Mouse (Mus musculus): ENCODE data around the gene Pde4d.

The Pde4d gene

GRCm38 (mm10) chr13:109175852-109176621 lies 726.3 kb downstream of the Pde4d start:
- DNase-seq (ENCODE audit: low spot score) = no peak

DNA sequence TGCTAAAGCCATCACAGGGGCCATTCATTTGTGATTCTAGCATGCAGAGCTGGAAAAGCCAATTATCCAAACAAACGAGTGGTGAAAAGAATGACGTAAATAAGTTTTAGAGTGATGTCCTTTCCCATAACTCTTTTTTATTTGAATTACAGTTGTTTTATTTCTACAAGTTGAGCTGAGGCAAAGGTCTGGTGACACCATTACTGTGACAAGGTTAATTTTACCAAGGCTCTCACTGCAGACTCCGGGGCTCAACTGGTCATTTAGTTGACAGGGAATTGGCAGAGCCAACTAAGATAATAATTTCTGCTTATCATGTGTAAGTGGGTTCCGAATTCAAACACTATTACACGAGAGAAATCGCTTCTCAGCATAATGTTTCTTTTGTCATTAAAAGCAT lies 731.6 kb downstream of the Pde4d start:
- DNase-seq (ENCODE audit: low spot score) = no peak

- no peak for DNase-seq (ENCODE audit: low spot score)
These were observed 740.9 kb downstream of the Pde4d start for GRCm38 (mm10) chr13:109190652-109191051.

GRCm38 (mm10) chr13:109191176-109191575 lies 741.4 kb downstream of the Pde4d start:
- no peak for DNase-seq (ENCODE audit: low spot score)

DNA sequence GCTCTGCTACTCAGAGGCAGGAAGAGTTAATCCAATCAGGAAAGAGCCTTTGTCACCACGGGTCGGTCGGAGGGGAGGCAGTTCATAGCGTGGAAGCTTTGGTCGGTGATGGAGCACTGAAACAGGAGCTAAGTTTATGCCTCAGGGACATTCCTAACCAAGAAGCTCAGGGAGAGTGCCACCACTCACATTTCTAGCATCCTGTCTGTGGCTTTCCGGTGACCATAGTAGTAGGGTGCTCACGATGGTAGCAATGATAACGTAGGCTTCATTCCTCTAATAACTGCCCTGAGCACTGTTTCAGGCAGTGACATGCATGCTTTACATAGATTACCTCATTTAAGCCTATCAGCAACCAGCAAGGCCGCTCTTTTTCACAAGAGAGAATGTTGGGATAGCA lies 755.8 kb downstream of the Pde4d start:
- no peak for DNase-seq (ENCODE audit: low spot score)

DNA sequence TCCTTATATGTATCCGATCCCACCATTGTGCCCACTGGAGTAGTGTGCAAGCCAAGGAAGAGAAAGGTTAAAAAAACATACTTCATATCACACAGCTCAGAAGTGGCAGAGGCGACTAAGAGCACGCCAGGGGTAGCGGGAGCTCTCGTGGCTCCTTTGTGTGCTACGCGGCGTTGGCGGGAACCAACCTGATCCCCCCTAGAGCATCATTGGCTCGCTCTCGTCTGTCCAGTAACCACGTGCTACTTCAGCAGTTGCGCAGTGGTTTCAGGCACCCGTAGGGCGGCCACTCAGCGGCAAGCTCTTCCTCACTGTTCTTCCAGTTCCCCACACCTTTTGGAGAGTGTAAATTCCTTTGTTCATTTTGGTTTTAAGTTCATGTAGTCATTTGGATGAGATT lies 758.9 kb downstream of the Pde4d start:
- DNase-seq (ENCODE audit: low spot score) = no peak

GRCm38 (mm10) chr13:109209413-109209812 lies 759.7 kb downstream of the Pde4d start:
- DNase-seq (ENCODE audit: low spot score) = no peak

GRCm38 (mm10) chr13:109210403-109210802 lies 760.7 kb downstream of the Pde4d start:
- DNase-seq (ENCODE audit: low spot score) = peak; percentile 24

GRCm38 (mm10) chr13:109211471-109211870 lies 761.7 kb downstream of the Pde4d start:
- DNase-seq (ENCODE audit: low spot score) = no peak

- DNase-seq (ENCODE audit: low spot score) = no peak
These were observed 762.3 kb downstream of the Pde4d start for GRCm38 (mm10) chr13:109211941-109212487.

DNA sequence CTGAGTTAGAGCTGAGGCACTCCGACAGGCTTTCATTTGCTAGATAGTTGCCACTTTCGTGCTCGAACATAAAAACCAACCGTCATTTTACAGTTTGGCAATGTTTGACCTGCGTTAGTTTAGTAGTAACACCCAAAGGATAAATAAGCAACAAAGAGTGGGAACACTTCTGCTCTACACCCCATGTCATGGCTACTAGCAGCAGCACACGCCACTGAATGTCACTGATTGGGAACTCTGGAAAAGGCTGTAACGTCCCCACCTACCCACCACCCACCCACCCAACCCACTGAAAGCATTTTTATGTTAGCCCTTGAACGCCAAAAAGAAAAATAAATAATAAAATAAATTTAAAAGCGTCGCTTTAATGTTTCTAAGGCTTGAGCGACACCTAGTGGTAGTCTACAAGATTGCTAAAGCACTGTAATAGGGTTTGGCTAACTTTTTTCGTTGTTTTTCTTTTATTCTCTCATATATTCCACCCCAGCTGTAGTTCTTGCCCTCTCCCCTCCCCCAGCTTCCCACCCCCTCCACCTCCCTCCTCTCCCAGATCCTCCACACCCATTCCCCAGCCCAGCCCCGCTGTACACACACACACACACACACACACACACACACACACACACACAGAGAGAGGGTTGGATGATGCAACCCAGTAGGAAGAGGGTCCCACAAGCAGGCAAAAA lies 763.2 kb downstream of the Pde4d start:
- no peak for DNase-seq (ENCODE audit: low spot score)

GRCm38 (mm10) chr13:109219019-109219725 lies 769.4 kb downstream of the Pde4d start:
- DNase-seq (ENCODE audit: low spot score) = no peak

DNA sequence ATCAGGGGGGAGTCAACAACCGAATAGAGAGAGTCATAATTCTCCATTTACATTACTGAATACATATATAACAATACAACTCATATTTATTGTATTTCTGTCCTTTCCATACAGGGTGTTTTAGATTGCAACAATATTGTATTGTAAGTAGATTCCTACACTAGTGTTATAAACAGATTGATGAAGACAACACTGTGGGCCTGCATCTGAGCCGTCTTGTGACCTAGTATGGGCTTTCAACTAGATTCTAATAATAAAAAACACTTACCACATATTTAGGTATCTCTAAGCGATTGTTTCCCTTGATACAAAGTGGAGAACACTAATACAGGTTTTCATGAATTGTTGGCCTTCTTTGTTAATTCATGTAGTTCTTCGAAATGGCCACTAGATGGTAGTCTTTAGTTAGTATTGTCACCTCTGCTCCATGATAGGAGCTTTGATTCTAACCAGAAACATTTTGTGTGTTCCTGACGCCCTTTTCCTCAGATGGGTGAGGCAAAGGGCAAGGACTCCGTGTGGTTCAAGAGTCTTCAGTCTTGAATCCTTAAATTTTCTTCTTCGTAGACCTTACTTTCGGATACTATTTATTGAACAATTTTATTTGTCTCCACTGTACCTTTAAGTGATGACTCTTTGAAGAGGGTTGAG lies 779.3 kb downstream of the Pde4d start:
- DNase-seq (ENCODE audit: low spot score) = no peak

DNA sequence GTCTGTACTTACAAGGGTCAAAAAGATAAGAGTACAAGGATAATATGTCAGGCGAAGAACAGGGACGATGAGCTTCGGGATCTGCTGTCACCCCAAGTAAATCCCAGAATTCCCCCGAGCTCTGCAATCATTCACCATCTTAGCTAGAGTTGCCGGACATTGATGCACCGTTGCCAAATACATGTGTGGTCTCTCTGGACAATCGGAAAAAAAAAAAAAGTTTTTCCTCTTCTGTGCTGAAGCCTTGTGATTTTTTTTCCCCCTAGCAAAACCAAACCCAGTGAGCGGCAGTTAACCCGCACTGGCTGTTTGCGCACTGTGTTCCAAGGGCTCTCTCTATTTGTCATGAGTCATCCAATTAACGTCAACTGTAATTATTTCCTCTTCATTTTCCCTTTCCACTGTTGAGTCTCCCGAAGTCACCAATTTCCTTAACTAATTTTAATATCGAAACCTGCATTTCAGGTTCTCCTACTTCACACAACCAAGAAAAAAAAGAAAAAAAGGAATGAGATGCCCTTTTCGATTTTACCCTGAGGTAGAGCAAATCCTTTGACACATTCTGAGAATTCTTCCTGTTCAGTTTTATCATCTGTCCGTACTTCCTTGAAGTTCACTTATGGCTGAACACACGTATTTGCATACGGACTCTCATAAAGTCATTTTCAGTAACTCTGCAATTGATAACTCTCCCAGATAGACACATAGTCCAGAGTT lies 780.0 kb downstream of the Pde4d start:
- DNase-seq (ENCODE audit: low spot score) = no peak

DNA sequence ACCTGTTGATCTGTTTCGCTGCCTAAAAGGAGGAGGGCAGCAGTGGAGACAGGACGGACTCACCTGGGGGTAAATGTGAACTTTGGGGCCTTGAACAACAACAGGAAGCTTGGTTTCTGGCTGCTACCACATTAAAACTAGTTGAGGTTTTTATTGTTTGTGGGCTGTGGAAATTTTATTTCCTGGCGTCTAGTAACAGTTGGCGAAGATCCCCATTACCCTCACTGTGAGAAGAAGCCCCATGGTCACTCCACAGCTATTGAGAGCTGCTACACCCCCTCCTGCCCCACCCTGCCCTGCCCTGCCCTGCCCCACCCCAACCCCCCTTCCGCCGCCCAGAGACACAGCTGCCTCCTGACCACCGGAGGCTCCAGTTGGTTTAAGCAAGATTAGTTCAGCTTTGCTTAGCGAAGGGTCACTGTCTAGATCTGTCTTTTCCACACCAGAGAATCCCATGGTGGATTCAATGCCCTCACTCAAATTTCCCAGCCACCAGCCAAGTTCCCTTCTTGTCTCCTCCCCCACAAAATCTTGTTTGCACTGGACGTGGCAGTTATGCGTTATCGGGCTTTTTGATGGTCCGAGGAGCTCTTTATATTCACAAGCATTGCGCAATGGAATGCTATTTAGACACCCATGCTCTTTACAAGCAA lies 780.7 kb downstream of the Pde4d start:
- DNase-seq (ENCODE audit: low spot score) = no peak

GRCm38 (mm10) chr13:109231848-109232460 lies 782.2 kb downstream of the Pde4d start:
- no peak for DNase-seq (ENCODE audit: low spot score)

DNA sequence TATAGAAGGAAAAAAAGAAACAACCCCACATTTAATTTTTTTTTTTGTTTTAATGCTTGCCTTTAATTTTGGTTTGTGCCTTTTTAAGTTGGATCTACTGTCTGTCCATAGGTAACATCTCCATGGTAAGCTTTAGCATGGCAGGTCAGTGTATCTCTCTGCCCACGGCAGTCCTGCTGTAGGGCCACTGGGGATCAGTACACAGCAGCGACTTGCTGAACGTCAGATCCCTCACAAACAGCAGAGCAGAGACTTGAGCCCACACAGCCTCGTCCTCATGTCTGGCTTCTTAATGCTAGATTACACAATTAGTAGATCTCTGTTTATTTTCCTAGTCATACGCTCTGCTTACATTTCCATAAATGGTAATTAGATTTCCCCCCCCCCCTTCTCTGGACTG lies 782.8 kb downstream of the Pde4d start:
- no peak for DNase-seq (ENCODE audit: low spot score)

- DNase-seq (ENCODE audit: low spot score) = no peak
These were observed 784.3 kb downstream of the Pde4d start for GRCm38 (mm10) chr13:109233911-109234613.

GRCm38 (mm10) chr13:109236047-109236446 lies 786.3 kb downstream of the Pde4d start:
- DNase-seq (ENCODE audit: low spot score) = no peak

- no peak for DNase-seq (ENCODE audit: low spot score)
These were observed 788.9 kb downstream of the Pde4d start for GRCm38 (mm10) chr13:109238670-109239069.
